Mouse (Mus musculus) embryonic facial prominence, embryonic 10.5 days (tissue): ENCODE measurements around the gene Ctsl. TPM values are rescaled to one million over a fixed set of nuclear protein-coding genes. Genes with fewer than 3 reads are reported as not detected.
A peak's percentile ranks its signal among the peaks of the same experiment; 100 is the strongest.

Experiments
- DNase-seq: peaks from one replicate; pipeline ENCODE4 v3.0.0-alpha.2; 2017; ENCODE audit warnings: low spot score
- H3K27ac ChIP-seq: fragments of 300-500 bp; sonication (generic); replicated peaks from 2 replicates; pipeline ENCODE4 v1.5.1; 2016; ENCODE audit warnings: mild to moderate bottlenecking
- H3K27me3 ChIP-seq: fragments of 300-500 bp; sonication (generic); replicated peaks from 2 replicates; pipeline ENCODE4 v1.6.1; 2016; ENCODE audit warnings: low read depth, mild to moderate bottlenecking; ENCODE audit not compliant: poor library complexity, severe bottlenecking
- H3K36me3 ChIP-seq: fragments of 300-500 bp; sonication (generic); replicated peaks from 2 replicates; pipeline ENCODE4 v1.6.1; 2016; ENCODE audit warnings: mild to moderate bottlenecking, moderate library complexity
- H3K4me1 ChIP-seq: fragments of 300-500 bp; sonication (generic); 2 replicates; pipeline ENCODE4 v1.6.1; 2016
- H3K4me3 ChIP-seq: fragments of 300-500 bp; sonication (generic); 2 replicates; pipeline ENCODE4 v1.5.1; 2016; ENCODE audit warnings: mild to moderate bottlenecking, moderate library complexity
- H3K9me3 ChIP-seq: fragments of 300-500 bp; sonication (generic); 2 replicates; pipeline ENCODE4 v1.6.1; 2016; ENCODE audit warnings: mild to moderate bottlenecking
- WGBS: fragments of 180-500 bp; shearing (Covaris S2); methylation state at CpG from one replicate; pipeline ENCODE4 v1.1.7; 2016; 5-methylcytosine and 5-hydroxymethylcytosine counted together
- polyA plus RNA-seq: library from polyadenylated mRNA; unstranded; fragments of >200 nt; fragmentation: Nextera tagmentation; extraction: Ambion mirVana; gene quantifications from 2 replicates; pipeline ENCODE4 v1.2.1, GENCODE M21; 2016

The Ctsl gene
- polyA plus RNA-seq, 1 experiment from 2014 or later: 121 TPM

DNA sequence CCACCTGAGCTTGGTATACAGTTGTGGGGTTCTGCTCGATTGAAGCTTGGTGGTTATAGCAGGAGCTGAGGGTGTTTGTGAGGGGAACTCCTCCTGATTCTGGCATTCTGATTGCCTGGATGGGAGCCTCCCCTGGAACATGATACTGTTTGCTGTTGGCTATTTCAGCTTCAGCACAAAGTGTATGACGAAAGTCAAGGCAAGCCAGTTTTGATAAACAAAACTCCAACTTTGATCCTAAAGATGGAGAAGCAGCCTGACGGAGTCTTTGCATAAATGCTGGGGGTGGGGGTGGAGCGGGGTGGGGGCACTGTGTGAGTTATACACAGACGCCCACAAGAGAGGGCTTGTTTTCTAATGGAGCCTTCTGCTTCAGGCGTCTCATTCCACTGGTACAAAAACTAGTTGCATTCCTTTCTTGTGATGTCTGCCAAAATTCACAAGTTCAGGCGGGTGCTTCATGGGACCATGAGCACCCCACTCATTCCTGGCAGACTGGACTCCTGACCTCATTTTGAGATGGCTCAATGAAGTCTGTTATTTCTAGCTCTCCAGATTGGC is 30.2 kb upstream of the Ctsl start:
- WGBS: 56% methylated on average over 7 of the region's 7 CpGs
- Histone ChIP-seq H3K27ac (no peak overlapping the region), H3K27me3 (no peaks in the 10 kb centered on the region), H3K9me3 (no peaks in the 10 kb centered on the region), H3K4me3 (no peak overlapping the region), H3K36me3 (no peaks in the 10 kb centered on the region), H3K4me1 (peaks cover 13% of the 10 kb centered on the region; the same call in 1 of the 2 replicates)
- DNase-seq: peak; percentile 28

- Histone ChIP-seq H3K27me3 (no peaks in the 10 kb centered on the region), H3K9me3 (no peaks in the 10 kb centered on the region), H3K27ac (no peak overlapping the region), H3K4me1 (peaks cover 13% of the 10 kb centered on the region; the same call in 1 of the 2 replicates), H3K36me3 (no peaks in the 10 kb centered on the region), H3K4me3 (no peak overlapping the region)
- 87% methylated on average over 3 of the region's 3 CpGs for WGBS
- no peak for DNase-seq
Observed at GRCm38 (mm10) chr13:64399906-64400305, 29.2 kb upstream of the Ctsl start.

GRCm38 (mm10) chr13:64398065-64398464 is 27.4 kb upstream of the Ctsl start:
- WGBS: 97% methylated on average over 1 of the region's 1 CpGs
- Histone ChIP-seq H3K4me3 (no peak overlapping the region), H3K4me1 (peaks cover 13% of the 10 kb centered on the region; the same call in 1 of the 2 replicates), H3K36me3 (no peaks in the 10 kb centered on the region), H3K9me3 (no peaks in the 10 kb centered on the region), H3K27ac (no peak overlapping the region), H3K27me3 (no peaks in the 10 kb centered on the region)
- DNase-seq: no peak

GRCm38 (mm10) chr13:64396979-64397378 is 26.3 kb upstream of the Ctsl start:
- Histone ChIP-seq H3K36me3 (no peaks in the 10 kb centered on the region), H3K9me3 (no peaks in the 10 kb centered on the region), H3K4me3 (no peak overlapping the region), H3K27ac (no peak overlapping the region), H3K4me1 (peaks cover 11% of the 10 kb centered on the region; the same call in 1 of the 2 replicates), H3K27me3 (no peaks in the 10 kb centered on the region)
- WGBS: 68% methylated on average over 8 of the region's 8 CpGs
- DNase-seq: no peak

- Histone ChIP-seq H3K9me3 (no peaks in the 10 kb centered on the region), H3K27me3 (no peaks in the 10 kb centered on the region), H3K4me3 (no peak overlapping the region), H3K4me1 (0 out of 2 replicates have a peak, but pooled peaks cover 2% of the 10 kb centered on the region), H3K27ac (no peak overlapping the region), H3K36me3 (no peaks in the 10 kb centered on the region)
- WGBS: 75% methylated on average over 4 of the region's 4 CpGs
- DNase-seq: no peak
Observed at GRCm38 (mm10) chr13:64388415-64388814, 17.7 kb upstream of the Ctsl start.

DNA sequence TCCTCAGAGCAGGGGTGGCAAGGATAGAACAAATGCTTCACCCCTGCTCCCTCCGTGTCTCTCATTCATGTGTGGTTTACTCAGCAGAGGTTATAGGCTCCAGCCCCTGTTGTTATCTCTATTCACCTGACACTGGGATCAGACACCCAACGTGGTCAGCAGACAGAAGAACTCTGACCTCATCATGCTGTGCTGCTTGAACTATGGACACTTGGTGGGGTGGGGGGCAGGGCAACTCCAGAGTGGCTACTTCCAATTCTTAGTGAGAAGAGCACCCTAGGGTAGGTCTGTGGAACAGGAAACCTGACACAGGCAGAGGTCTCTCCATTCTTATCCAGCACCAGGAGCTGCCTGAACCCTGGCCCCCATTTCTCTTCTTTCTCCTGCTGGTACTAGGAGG is 15.4 kb upstream of the Ctsl start:
- Histone ChIP-seq H3K4me3 (no peak overlapping the region), H3K36me3 (no peaks in the 10 kb centered on the region), H3K27ac (no peak overlapping the region), H3K4me1 (0 out of 2 replicates have a peak, but pooled peaks cover 2% of the 10 kb centered on the region), H3K27me3 (no peaks in the 10 kb centered on the region), H3K9me3 (no peaks in the 10 kb centered on the region)
- no peak for DNase-seq
- WGBS: 54% methylated on average over 2 of the region's 2 CpGs

DNA sequence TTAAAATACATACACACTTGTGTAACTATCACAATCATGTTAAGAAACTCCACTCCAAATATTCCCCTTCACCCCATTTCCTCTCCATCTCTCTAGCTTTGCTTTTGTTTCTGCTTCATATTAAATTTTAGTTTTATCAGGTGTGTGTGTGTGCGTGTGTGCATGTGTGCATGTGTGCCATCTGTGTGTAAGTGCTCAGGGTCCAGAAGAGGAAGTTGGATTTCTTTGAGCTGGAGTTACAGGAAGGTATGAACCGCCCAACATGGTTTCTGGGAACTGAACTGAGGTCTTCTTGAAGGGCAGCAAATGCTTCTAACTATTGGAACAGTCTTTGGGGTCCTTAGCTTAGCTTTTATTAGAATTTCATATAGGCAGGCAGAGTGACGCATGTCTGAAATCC is 14.2 kb upstream of the Ctsl start:
- H3K4me3 ChIP-seq: no peak overlapping the region
- DNase-seq: no peak
- no peak overlapping the region for H3K27ac ChIP-seq
- 90% methylated on average over 3 of the region's 3 CpGs for whole genome bisulfite sequencing
- no peaks in the 10 kb centered on the region for H3K27me3 ChIP-seq
- no peaks in the 10 kb centered on the region for H3K9me3 ChIP-seq
- no peaks in the 10 kb centered on the region for H3K36me3 ChIP-seq
- H3K4me1 ChIP-seq: 0 out of 2 replicates have a peak, but pooled peaks cover 2% of the 10 kb centered on the region

DNA sequence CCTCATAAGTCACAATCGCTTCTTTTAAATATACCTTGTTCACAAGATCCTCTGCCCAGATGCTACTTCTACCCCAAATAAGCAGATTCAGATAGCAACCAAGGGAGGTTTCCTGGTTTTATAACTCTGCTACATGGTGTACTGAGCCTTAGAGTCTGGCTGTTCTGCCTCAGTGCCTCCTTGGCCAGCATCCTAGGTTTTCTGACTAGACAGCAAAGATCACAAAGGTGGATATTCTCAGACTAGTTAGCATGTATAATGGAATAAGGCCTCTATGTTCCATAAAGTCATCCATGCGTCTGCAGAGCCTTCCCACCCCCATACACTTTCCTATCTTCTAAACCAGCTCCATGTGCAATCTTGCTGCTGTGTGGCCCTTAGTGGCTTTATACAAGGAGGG is 9.6 kb upstream of the Ctsl start:
- H3K4me3 ChIP-seq: no peak overlapping the region
- H3K27ac ChIP-seq: no peak overlapping the region
- no peaks in the 10 kb centered on the region for H3K36me3 ChIP-seq
- H3K27me3 ChIP-seq: no peaks in the 10 kb centered on the region
- H3K9me3 ChIP-seq: no peaks in the 10 kb centered on the region
- WGBS: 89% methylated on average over 2 of the region's 2 CpGs
- no peak for DNase-seq
- no peaks in the 10 kb centered on the region for H3K4me1 ChIP-seq

DNA sequence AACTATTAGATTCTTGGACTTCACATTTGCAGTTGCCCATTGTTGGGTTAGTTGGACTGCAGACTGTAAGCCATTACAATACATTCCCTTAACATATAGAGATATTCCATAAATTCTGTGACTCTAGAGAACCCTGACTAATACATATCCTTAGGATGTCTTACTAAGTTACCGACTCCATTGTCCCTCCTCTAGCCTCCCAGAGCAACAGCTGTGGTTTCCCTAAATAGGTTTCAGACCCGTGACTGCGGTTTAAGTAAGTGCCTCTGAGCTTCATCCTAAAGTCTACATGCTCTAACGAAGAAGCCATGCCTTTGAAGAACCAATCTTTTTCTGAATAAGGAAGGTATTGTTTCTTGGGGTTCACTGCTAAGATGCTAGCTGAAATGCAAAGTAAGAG is 7.9 kb upstream of the Ctsl start:
- no peak for DNase-seq
- no peaks in the 10 kb centered on the region for H3K27me3 ChIP-seq
- 82% methylated on average over 4 of the region's 4 CpGs for WGBS
- H3K9me3 ChIP-seq: no peaks in the 10 kb centered on the region
- H3K4me1 ChIP-seq: no peaks in the 10 kb centered on the region
- no peak overlapping the region for H3K4me3 ChIP-seq
- H3K36me3 ChIP-seq: no peaks in the 10 kb centered on the region
- no peak overlapping the region for H3K27ac ChIP-seq

GRCm38 (mm10) chr13:64376472-64376871 is 5.8 kb upstream of the Ctsl start:
- Histone ChIP-seq H3K9me3 (no peaks in the 10 kb centered on the region), H3K4me1 (no peaks in the 10 kb centered on the region), H3K27me3 (no peaks in the 10 kb centered on the region), H3K27ac (no peak overlapping the region), H3K36me3 (no peaks in the 10 kb centered on the region), H3K4me3 (no peak overlapping the region)
- WGBS: 91% methylated on average over 2 of the region's 2 CpGs
- DNase-seq: no peak

- Histone ChIP-seq H3K27ac (no peak overlapping the region), H3K36me3 (no peaks in the 10 kb centered on the region), H3K27me3 (no peaks in the 10 kb centered on the region), H3K4me1 (no peaks in the 10 kb centered on the region), H3K9me3 (no peaks in the 10 kb centered on the region), H3K4me3 (no peak overlapping the region)
- 73% methylated on average over 7 of the region's 7 CpGs for WGBS
- DNase-seq: no peak
Observed at GRCm38 (mm10) chr13:64375160-64375559, 4.5 kb upstream of the Ctsl start.

DNA sequence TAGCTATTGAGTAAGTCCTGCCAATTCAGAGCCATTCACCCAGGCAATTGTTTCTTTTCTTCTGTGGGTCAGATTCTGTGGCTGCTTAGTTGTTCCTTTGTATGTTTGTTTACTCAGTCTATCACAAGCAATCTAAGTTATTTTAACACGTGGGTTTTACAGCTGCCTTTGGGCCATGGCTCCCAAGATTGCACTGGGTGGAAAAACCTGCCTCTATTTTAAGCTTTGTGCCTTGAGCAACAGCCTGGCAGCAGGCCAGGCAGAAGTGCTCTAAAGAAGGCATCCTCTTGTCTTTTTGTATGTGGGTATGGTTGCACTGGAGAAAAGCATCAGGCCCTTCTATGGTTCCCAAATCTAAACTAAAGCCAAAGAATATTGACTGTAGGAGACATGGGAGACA is 3.0 kb upstream of the Ctsl start:
- Histone ChIP-seq H3K9me3 (no peaks in the 10 kb centered on the region), H3K27me3 (no peaks in the 10 kb centered on the region), H3K36me3 (no peaks in the 10 kb centered on the region), H3K4me1 (peaks cover 10% of the 10 kb centered on the region), H3K27ac (no peak overlapping the region), H3K4me3 (no peak overlapping the region)
- 19% methylated on average over 1 of the region's 1 CpGs for WGBS
- no peak for DNase-seq

- Histone ChIP-seq H3K36me3 (peaks cover 36% of the 10 kb centered on the region), H3K27ac (peak overlapping the region; percentile 92), H3K4me3 (peak overlapping the region; percentile 84), H3K27me3 (no peaks in the 10 kb centered on the region), H3K4me1 (peaks cover 12% of the 10 kb centered on the region), H3K9me3 (no peaks in the 10 kb centered on the region)
- WGBS: under 1% methylated on average over 29 of the region's 29 CpGs
- peak; percentile 76 for DNase-seq
Observed at GRCm38 (mm10) chr13:64369805-64370172, 901 bp downstream of the Ctsl start.
